Mouse (Mus musculus): ENCODE measurements at regions not wholly inside any gene's neighbourhood (a gene's known extent, or its start where the extent isn't known, plus 50 kb on each side); places are given as distances from the start of the nearest gene placed in this dataset.

- H3K4me1 ChIP-seq (replicated peaks; ENCODE audit: low read depth, low read length) = peaks cover 6% of the 10 kb centered on the region; the same call in 1 of the 2 replicates
Measured at GRCm38 (mm10) chr8:81097076-81097819, 82.5 kb upstream of the Usp38 start.

GRCm38 (mm10) chr8:81095237-81095636 lies 80.5 kb upstream of the Usp38 start:
- H3K4me3 ChIP-seq (replicated peaks; ENCODE audit: low read length) = no peak overlapping the region
- H3K36me3 ChIP-seq (ENCODE audit: insufficient read depth, low read length) = no peaks in the 10 kb centered on the region
- no peaks in the 10 kb centered on the region for H3K9me3 ChIP-seq (ENCODE audit: low read length)
- TF ChIP-seq POU5F1 (IDR thresholded peaks at IDR 0.05; ENCODE audit: borderline replicate concordance, low read length) (no peak), CTCF (conservative IDR thresholded peaks at IDR 0.05; ENCODE audit: low read length) (no peak), NANOG (IDR thresholded peaks at IDR 0.05; ENCODE audit: borderline replicate concordance, low read length) (no peak)
- no peaks in the 10 kb centered on the region for H3K27me3 ChIP-seq (ENCODE audit: insufficient read depth, low read length)
- H3K4me1 ChIP-seq (replicated peaks; ENCODE audit: low read depth, low read length) = peaks cover 6% of the 10 kb centered on the region; the same call in 1 of the 2 replicates

More at GRCm38 (mm10) chr8:81097076-81097819, 82.5 kb upstream of the Usp38 start:
- Histone ChIP-seq H3K4me3 (replicated peaks; ENCODE audit: low read length) (no peak overlapping the region), H3K9me3 (ENCODE audit: low read length) (no peaks in the 10 kb centered on the region), H3K36me3 (ENCODE audit: insufficient read depth, low read length) (no peaks in the 10 kb centered on the region), H3K27me3 (ENCODE audit: insufficient read depth, low read length) (no peaks in the 10 kb centered on the region)
- TF ChIP-seq POU5F1 (IDR thresholded peaks at IDR 0.05; ENCODE audit: borderline replicate concordance, low read length) (no peak), NANOG (IDR thresholded peaks at IDR 0.05; ENCODE audit: borderline replicate concordance, low read length) (no peak), CTCF (conservative IDR thresholded peaks at IDR 0.05; ENCODE audit: low read length) (no peak)

GRCm38 (mm10) chr8:81080865-81081637 lies 66.3 kb upstream of the Usp38 start:
- H3K4me3 ChIP-seq (replicated peaks; ENCODE audit: low read length) = peak overlapping the region; percentile 71
- no peaks in the 10 kb centered on the region for H3K9me3 ChIP-seq (ENCODE audit: low read length)
- H3K36me3 ChIP-seq (ENCODE audit: insufficient read depth, low read length) = no peaks in the 10 kb centered on the region
- peaks cover 10% of the 10 kb centered on the region; the same call in 1 of the 2 replicates for H3K4me1 ChIP-seq (replicated peaks; ENCODE audit: low read depth, low read length)
- H3K27me3 ChIP-seq (ENCODE audit: insufficient read depth, low read length) = peaks cover 3% of the 10 kb centered on the region; the same call in 1 of the 2 replicates
- TF ChIP-seq NANOG (IDR thresholded peaks at IDR 0.05; ENCODE audit: borderline replicate concordance, low read length) (no peak), POU5F1 (IDR thresholded peaks at IDR 0.05; ENCODE audit: borderline replicate concordance, low read length) (no peak), CTCF (conservative IDR thresholded peaks at IDR 0.05; ENCODE audit: low read length) (no peak)

GRCm38 (mm10) chr8:81079887-81080300 lies 65.2 kb upstream of the Usp38 start:
- H3K4me1 ChIP-seq (replicated peaks; ENCODE audit: low read depth, low read length) = peaks cover 10% of the 10 kb centered on the region; the same call in 1 of the 2 replicates
- no peaks in the 10 kb centered on the region for H3K9me3 ChIP-seq (ENCODE audit: low read length)
- H3K36me3 ChIP-seq (ENCODE audit: insufficient read depth, low read length) = no peaks in the 10 kb centered on the region
- no peak overlapping the region for H3K4me3 ChIP-seq (replicated peaks; ENCODE audit: low read length)
- peaks cover 3% of the 10 kb centered on the region; the same call in 1 of the 2 replicates for H3K27me3 ChIP-seq (ENCODE audit: insufficient read depth, low read length)
- TF ChIP-seq CTCF (conservative IDR thresholded peaks at IDR 0.05; ENCODE audit: low read length) (no peak), POU5F1 (IDR thresholded peaks at IDR 0.05; ENCODE audit: borderline replicate concordance, low read length) (no peak), NANOG (IDR thresholded peaks at IDR 0.05; ENCODE audit: borderline replicate concordance, low read length) (no peak)

- Histone ChIP-seq H3K4me3 (replicated peaks; ENCODE audit: low read length) (no peak overlapping the region), H3K36me3 (ENCODE audit: insufficient read depth, low read length) (no peaks in the 10 kb centered on the region), H3K27me3 (ENCODE audit: insufficient read depth, low read length) (no peaks in the 10 kb centered on the region), H3K4me1 (replicated peaks; ENCODE audit: low read depth, low read length) (no peaks in the 10 kb centered on the region), H3K9me3 (ENCODE audit: low read length) (no peaks in the 10 kb centered on the region)
- TF ChIP-seq CTCF (conservative IDR thresholded peaks at IDR 0.05; ENCODE audit: low read length) (no peak), POU5F1 (IDR thresholded peaks at IDR 0.05; ENCODE audit: borderline replicate concordance, low read length) (no peak), NANOG (IDR thresholded peaks at IDR 0.05; ENCODE audit: borderline replicate concordance, low read length) (no peak)
Measured at GRCm38 (mm10) chr8:81069080-81069840, 54.5 kb upstream of the Usp38 start.

GRCm38 (mm10) chr8:81068519-81068918 lies 53.8 kb upstream of the Usp38 start:
- Histone ChIP-seq H3K9me3 (ENCODE audit: low read length) (no peaks in the 10 kb centered on the region), H3K4me1 (replicated peaks; ENCODE audit: low read depth, low read length) (no peaks in the 10 kb centered on the region), H3K27me3 (ENCODE audit: insufficient read depth, low read length) (no peaks in the 10 kb centered on the region), H3K36me3 (ENCODE audit: insufficient read depth, low read length) (no peaks in the 10 kb centered on the region), H3K4me3 (replicated peaks; ENCODE audit: low read length) (no peak overlapping the region)
- TF ChIP-seq POU5F1 (IDR thresholded peaks at IDR 0.05; ENCODE audit: borderline replicate concordance, low read length) (no peak), NANOG (IDR thresholded peaks at IDR 0.05; ENCODE audit: borderline replicate concordance, low read length) (no peak), CTCF (conservative IDR thresholded peaks at IDR 0.05; ENCODE audit: low read length) (no peak)

- TF ChIP-seq CTCF (conservative IDR thresholded peaks at IDR 0.05; ENCODE audit: low read length) (no peak), NANOG (IDR thresholded peaks at IDR 0.05; ENCODE audit: borderline replicate concordance, low read length) (no peak), POU5F1 (IDR thresholded peaks at IDR 0.05; ENCODE audit: borderline replicate concordance, low read length) (no peak)
- Histone ChIP-seq H3K4me3 (replicated peaks; ENCODE audit: low read length) (no peak overlapping the region), H3K4me1 (replicated peaks; ENCODE audit: low read depth, low read length) (no peaks in the 10 kb centered on the region), H3K27me3 (ENCODE audit: insufficient read depth, low read length) (no peaks in the 10 kb centered on the region), H3K36me3 (ENCODE audit: insufficient read depth, low read length) (no peaks in the 10 kb centered on the region), H3K9me3 (ENCODE audit: low read length) (no peaks in the 10 kb centered on the region)
Measured at GRCm38 (mm10) chr8:81066765-81067164, 52.0 kb upstream of the Usp38 start.
